In genomic region chr14:52152179-52152578, GRCm38 (mm10) we compare ENCODE assay signal across 9 mouse cellular contexts. TPM values are rescaled to one million over a fixed set of nuclear protein-coding genes. Genes with fewer than 3 reads are reported as not detected.
A peak's percentile ranks its signal among the peaks of the same experiment; 100 is the strongest.
DNase-seq lines count a peak whose midpoint lies in the region; ATAC-seq and TF ChIP-seq lines count a peak whose summit lies in the region.
"Had no signal": no experiment of that assay in that cellular context is flagged by ENCODE, and none has a peak within 500 bp of the region (broad histone marks: within the 10 kb centered on the region; RNA-seq: fewer than 3 reads in every experiment).

No protein-coding gene starts in this region.

- no peak for TF ChIP-seq CTCF in hindbrain, postnatal 0 days (IDR thresholded peaks at IDR 0.05; ENCODE audit: low read depth)

- ATAC-seq in heart, embryonic 11.5 days (replicated peaks; ENCODE audit: insufficient number of reproducible peaks, low FRiP score, low TSS enrichment) = no peak
- peak; percentile 65 for ATAC-seq in forebrain, embryonic 12.5 days (ENCODE audit: low FRiP score)
- ATAC-seq in hindbrain, postnatal 0 days = peak; percentile 74
- ATAC-seq in midbrain, embryonic 13.5 days = peak; percentile 53
- no peak for ATAC-seq in kidney, embryonic 16.5 days (ENCODE audit: low FRiP score, low TSS enrichment)
- ATAC-seq: Patski had no signal

- no peak overlapping the region for H3K9ac ChIP-seq in heart, embryonic 11.5 days (ENCODE audit: low read depth, low read length)
- no peak overlapping the region for H3K9ac ChIP-seq in forebrain, embryonic 12.5 days
- no peak overlapping the region for H3K9ac ChIP-seq in hindbrain, postnatal 0 days (replicated peaks; ENCODE audit: low read length)
- H3K9ac ChIP-seq in midbrain, embryonic 13.5 days (replicated peaks) = peak overlapping the region; percentile 28; the same call in 1 of the 2 replicates
- no peak overlapping the region for H3K9ac ChIP-seq in kidney, embryonic 16.5 days (replicated peaks; ENCODE audit: low read length)

- no peak for DNase-seq in heart, adult 18-20 months
- DNase-seq in hindbrain, postnatal 0 days (ENCODE audit: low spot score) = peak; percentile 43
- DNase-seq in adrenal gland, postnatal 14 days = no peak
- DNase-seq in urinary bladder, postnatal 36 days (ENCODE audit: low spot score in 2 of 2) = no peak

- 36% methylated on average over 7 of the region's 7 CpGs for WGBS in heart, embryonic 11.5 days (ENCODE audit: insufficient replicate concordance)
- 23% methylated on average over 7 of the region's 7 CpGs for WGBS in forebrain, embryonic 12.5 days
- 21% methylated on average over 7 of the region's 7 CpGs for WGBS in hindbrain, postnatal 0 days
- WGBS in midbrain, embryonic 13.5 days = 14% methylated on average over 7 of the region's 7 CpGs
- WGBS in kidney, embryonic 16.5 days = 34% methylated on average over 7 of the region's 7 CpGs

- H3K9me3 ChIP-seq in heart, embryonic 11.5 days (replicated peaks; ENCODE audit: control insufficient read depth, low read length) = no peaks in the 10 kb centered on the region
- H3K9me3 ChIP-seq in forebrain, embryonic 12.5 days = no peaks in the 10 kb centered on the region
- no peaks in the 10 kb centered on the region for H3K9me3 ChIP-seq in hindbrain, postnatal 0 days (ENCODE audit: low read length)
- H3K9me3 ChIP-seq in midbrain, embryonic 13.5 days = no peaks in the 10 kb centered on the region
- H3K9me3 ChIP-seq in kidney, embryonic 16.5 days (ENCODE audit: low read length) = no peaks in the 10 kb centered on the region

- no peaks in the 10 kb centered on the region for H3K27me3 ChIP-seq in heart, embryonic 11.5 days (ENCODE audit: control insufficient read depth, insufficient read depth, low read length)
- H3K27me3 ChIP-seq in forebrain, embryonic 12.5 days = peaks cover 9% of the 10 kb centered on the region; the same call in 1 of the 2 replicates
- no peaks in the 10 kb centered on the region for H3K27me3 ChIP-seq in hindbrain, postnatal 0 days (ENCODE audit: insufficient read depth, low read length)
- no peaks in the 10 kb centered on the region for H3K27me3 ChIP-seq in midbrain, embryonic 13.5 days
- H3K27me3 ChIP-seq in kidney, embryonic 16.5 days (ENCODE audit: insufficient read depth, low read length) = no peaks in the 10 kb centered on the region

- no peak overlapping the region for H3K4me3 ChIP-seq in heart, embryonic 11.5 days (ENCODE audit: low read depth, low read length)
- H3K4me3 ChIP-seq in forebrain, embryonic 12.5 days (replicated peaks) = no peak overlapping the region
- H3K4me3 ChIP-seq in hindbrain, postnatal 0 days (ENCODE audit: low read length) = no peak overlapping the region
- peak overlapping the region; percentile 6; the same call in 1 of the 2 replicates for H3K4me3 ChIP-seq in midbrain, embryonic 13.5 days (replicated peaks)
- H3K4me3 ChIP-seq in kidney, embryonic 16.5 days (ENCODE audit: low read length) = no peak overlapping the region

- H3K4me2 ChIP-seq in heart, embryonic 11.5 days = peak overlapping the region; percentile 9; the same call in 1 of the 2 replicates
- H3K4me2 ChIP-seq in forebrain, embryonic 12.5 days = peak overlapping the region; percentile 15; the same call in 1 of the 2 replicates
- H3K4me2 ChIP-seq in hindbrain, postnatal 0 days (ENCODE audit: low read depth, low read length) = peak overlapping the region; percentile 22; the same call in 1 of the 2 replicates
- peak overlapping the region; percentile 34 for H3K4me2 ChIP-seq in midbrain, embryonic 13.5 days (replicated peaks)
- H3K4me2 ChIP-seq in kidney, embryonic 16.5 days (replicated peaks; ENCODE audit: low read depth, low read length) = no peak overlapping the region

- no peaks in the 10 kb centered on the region for H3K36me3 ChIP-seq in heart, embryonic 11.5 days (ENCODE audit: control insufficient read depth, insufficient read depth, low read length)
- no peaks in the 10 kb centered on the region for H3K36me3 ChIP-seq in forebrain, embryonic 12.5 days (replicated peaks)
- H3K36me3 ChIP-seq in hindbrain, postnatal 0 days (ENCODE audit: insufficient read depth, low read length) = no peaks in the 10 kb centered on the region
- H3K36me3 ChIP-seq in midbrain, embryonic 13.5 days = no peaks in the 10 kb centered on the region
- no peaks in the 10 kb centered on the region for H3K36me3 ChIP-seq in kidney, embryonic 16.5 days (ENCODE audit: insufficient read depth, low read length)

- no peak overlapping the region for H3K27ac ChIP-seq in heart, embryonic 11.5 days (ENCODE audit: low read depth, low read length)
- no peak overlapping the region for H3K27ac ChIP-seq in forebrain, embryonic 12.5 days
- H3K27ac ChIP-seq in hindbrain, postnatal 0 days = peak overlapping the region; percentile 61; the same call in 1 of the 2 replicates
- peak overlapping the region; percentile 25; the same call in 1 of the 2 replicates for H3K27ac ChIP-seq in midbrain, embryonic 13.5 days
- H3K27ac ChIP-seq in kidney, embryonic 16.5 days (ENCODE audit: low read length) = no peak overlapping the region

- H3K4me1 ChIP-seq in heart, embryonic 11.5 days (ENCODE audit: control insufficient read depth, insufficient read depth, low read length) = no peaks in the 10 kb centered on the region
- peaks cover 12% of the 10 kb centered on the region for H3K4me1 ChIP-seq in forebrain, embryonic 12.5 days
- no peaks in the 10 kb centered on the region for H3K4me1 ChIP-seq in hindbrain, postnatal 0 days (ENCODE audit: insufficient read depth, low read length)
- H3K4me1 ChIP-seq in midbrain, embryonic 13.5 days (replicated peaks) = peaks cover 12% of the 10 kb centered on the region
- H3K4me1 ChIP-seq in kidney, embryonic 16.5 days (ENCODE audit: insufficient read depth, low read length) = no peaks in the 10 kb centered on the region

RNA-seq across cellular contexts. Expression of gene Rpgrip1, which starts 41.7 kb away (rescaled TPM):
- polyA plus RNA-seq in heart, embryonic 11.5 days (2014; fragmentation: Nextera tagmentation; extraction: Ambion mirVana) = 46.5 and 49.7 TPM in 2 replicates
- 1 to 10 TPM in 1 of 2 experiments, under 1 TPM in 1; 0.30 to 1.0 TPM for total RNA-seq in heart, adult 18-20 months (2021)
- polyA plus RNA-seq in forebrain, embryonic 12.5 days (2016; fragmentation: Nextera tagmentation; extraction: Ambion mirVana) = 54.7 and 74.0 TPM in 2 replicates
- 2.9 and 10.9 TPM in 2 replicates for total RNA-seq in hindbrain, postnatal 0 days (2014; rRNA removed)
- 53.4 and 53.7 TPM in 2 replicates for polyA plus RNA-seq in hindbrain, postnatal 0 days (2015; fragmentation: Nextera tagmentation; extraction: Ambion mirVana)
- polyA plus RNA-seq in midbrain, embryonic 13.5 days (2015; fragmentation: Nextera tagmentation; extraction: Ambion mirVana) = 60.6 and 69.4 TPM in 2 replicates
- 0.44 and 1.4 TPM in 2 replicates for total RNA-seq in adrenal gland, postnatal 14 days (2021)
- polyA plus RNA-seq in kidney, embryonic 16.5 days (2015; fragmentation: Nextera tagmentation; extraction: Ambion mirVana) = 67.4 and 74.1 TPM in 2 replicates

RNA-seq across cellular contexts. Expression of gene Supt16, which starts 45.0 kb away (rescaled TPM):
- polyA plus RNA-seq in heart, embryonic 11.5 days (2014; fragmentation: Nextera tagmentation; extraction: Ambion mirVana) = 28.0 and 50.5 TPM in 2 replicates
- total RNA-seq in heart, adult 18-20 months (2021) = 10 to 100 TPM; 22.3 to 23.7 TPM
- 86.9 and 95.5 TPM in 2 replicates for polyA plus RNA-seq in forebrain, embryonic 12.5 days (2016; fragmentation: Nextera tagmentation; extraction: Ambion mirVana)
- total RNA-seq in hindbrain, postnatal 0 days (2014; rRNA removed) = 28.2 and 28.4 TPM in 2 replicates
- polyA plus RNA-seq in hindbrain, postnatal 0 days (2015; fragmentation: Nextera tagmentation; extraction: Ambion mirVana) = 43.5 and 43.8 TPM in 2 replicates
- 62.7 and 68.4 TPM in 2 replicates for polyA plus RNA-seq in midbrain, embryonic 13.5 days (2015; fragmentation: Nextera tagmentation; extraction: Ambion mirVana)
- total RNA-seq in adrenal gland, postnatal 14 days (2021) = 56.4 and 62.2 TPM in 2 replicates
- 51.1 and 60.0 TPM in 2 replicates for polyA plus RNA-seq in kidney, embryonic 16.5 days (2015; fragmentation: Nextera tagmentation; extraction: Ambion mirVana)

RNA-seq across cellular contexts. Expression of gene Hnrnpc, which starts 48.4 kb away (rescaled TPM):
- polyA plus RNA-seq in heart, embryonic 11.5 days (2014; fragmentation: Nextera tagmentation; extraction: Ambion mirVana) = 456 and 484 TPM in 2 replicates
- 100 to 1,000 TPM; 139 to 142 TPM for total RNA-seq in heart, adult 18-20 months (2021)
- 870 and 873 TPM in 2 replicates for polyA plus RNA-seq in forebrain, embryonic 12.5 days (2016; fragmentation: Nextera tagmentation; extraction: Ambion mirVana)
- 69.5 and 78.6 TPM in 2 replicates for total RNA-seq in hindbrain, postnatal 0 days (2014; rRNA removed)
- 285 and 291 TPM in 2 replicates for polyA plus RNA-seq in hindbrain, postnatal 0 days (2015; fragmentation: Nextera tagmentation; extraction: Ambion mirVana)
- 705 and 728 TPM in 2 replicates for polyA plus RNA-seq in midbrain, embryonic 13.5 days (2015; fragmentation: Nextera tagmentation; extraction: Ambion mirVana)
- total RNA-seq in adrenal gland, postnatal 14 days (2021) = 221 and 230 TPM in 2 replicates
- polyA plus RNA-seq in kidney, embryonic 16.5 days (2015; fragmentation: Nextera tagmentation; extraction: Ambion mirVana) = 659 and 687 TPM in 2 replicates

Comparison
In these comparisons a context has a peak if more than half of its experiments do, and no peak if none do; other contexts are left out.
1. ATAC-seq: peak in forebrain, embryonic 12.5 days (single experiment), hindbrain, postnatal 0 days (single experiment) and midbrain, embryonic 13.5 days (single experiment); none in heart, embryonic 11.5 days (single experiment) and kidney, embryonic 16.5 days (single experiment).
2. H3K27ac ChIP-seq: peak in hindbrain, postnatal 0 days (single experiment) and midbrain, embryonic 13.5 days (single experiment); none in heart, embryonic 11.5 days (single experiment), forebrain, embryonic 12.5 days (single experiment) and kidney, embryonic 16.5 days (single experiment).